Mouse (Mus musculus): ENCODE results near the gene Alcam. TPM values are rescaled to one million over a fixed set of nuclear protein-coding genes. Genes with fewer than 3 reads are reported as not detected.

Alcam gene
- total RNA-seq, 2 experiments from 2014 or later = 124 TPM

DNA sequence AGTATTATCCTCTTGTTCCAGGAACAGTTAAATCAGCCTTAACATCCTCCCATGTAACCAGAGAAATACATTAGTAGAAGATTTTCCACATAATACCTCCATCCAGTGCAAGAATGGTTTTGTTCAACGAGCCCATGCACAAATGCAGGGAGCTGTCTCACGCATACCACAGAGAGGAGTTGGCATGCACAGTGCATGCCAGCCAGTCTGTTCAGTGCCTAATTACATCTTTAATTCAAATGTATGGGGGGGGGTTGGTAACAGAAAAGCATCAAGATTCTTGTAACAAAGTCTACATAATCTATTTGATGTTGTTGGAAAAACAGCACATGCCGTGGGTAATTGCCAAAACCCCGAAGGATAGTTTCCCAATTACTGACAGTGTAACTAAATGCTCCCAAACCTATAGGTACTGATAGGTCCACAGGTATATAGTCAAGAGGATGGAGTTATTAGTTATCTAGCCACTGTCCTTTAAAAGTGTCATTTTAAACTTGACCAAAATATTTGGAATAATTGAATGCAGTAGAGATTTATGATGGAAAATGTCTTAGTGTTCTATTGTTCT lies 89.8 kb downstream of the Alcam start:
- no peak for DNase-seq

DNA sequence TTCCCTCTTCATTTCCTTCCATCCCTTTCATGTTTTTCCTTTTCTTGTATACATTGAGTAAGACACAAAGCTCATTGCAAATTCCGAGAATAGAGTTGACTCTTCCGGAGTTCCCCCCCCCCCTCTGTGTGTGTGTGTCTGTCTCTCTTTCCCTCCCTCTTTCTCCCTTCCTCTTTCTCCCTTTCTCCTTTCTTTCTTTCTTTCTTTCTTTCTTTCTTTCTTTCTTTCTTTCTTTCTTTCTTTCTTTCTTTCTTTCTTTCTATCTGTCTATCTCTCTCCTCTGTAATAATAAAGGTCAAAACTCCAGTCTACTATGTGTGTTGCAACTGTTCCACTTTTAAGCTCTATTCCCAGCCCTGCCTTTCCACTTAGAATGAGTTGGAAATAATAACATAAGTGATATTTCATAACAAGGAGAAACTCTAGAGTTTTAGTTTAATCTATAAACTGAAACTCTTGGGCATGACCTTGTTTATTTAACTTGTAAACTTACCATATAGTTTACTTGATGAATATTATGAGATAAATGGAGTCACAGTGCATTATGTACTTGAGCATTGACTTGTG lies 110.3 kb downstream of the Alcam start:
- DNase-seq = no peak

DNA sequence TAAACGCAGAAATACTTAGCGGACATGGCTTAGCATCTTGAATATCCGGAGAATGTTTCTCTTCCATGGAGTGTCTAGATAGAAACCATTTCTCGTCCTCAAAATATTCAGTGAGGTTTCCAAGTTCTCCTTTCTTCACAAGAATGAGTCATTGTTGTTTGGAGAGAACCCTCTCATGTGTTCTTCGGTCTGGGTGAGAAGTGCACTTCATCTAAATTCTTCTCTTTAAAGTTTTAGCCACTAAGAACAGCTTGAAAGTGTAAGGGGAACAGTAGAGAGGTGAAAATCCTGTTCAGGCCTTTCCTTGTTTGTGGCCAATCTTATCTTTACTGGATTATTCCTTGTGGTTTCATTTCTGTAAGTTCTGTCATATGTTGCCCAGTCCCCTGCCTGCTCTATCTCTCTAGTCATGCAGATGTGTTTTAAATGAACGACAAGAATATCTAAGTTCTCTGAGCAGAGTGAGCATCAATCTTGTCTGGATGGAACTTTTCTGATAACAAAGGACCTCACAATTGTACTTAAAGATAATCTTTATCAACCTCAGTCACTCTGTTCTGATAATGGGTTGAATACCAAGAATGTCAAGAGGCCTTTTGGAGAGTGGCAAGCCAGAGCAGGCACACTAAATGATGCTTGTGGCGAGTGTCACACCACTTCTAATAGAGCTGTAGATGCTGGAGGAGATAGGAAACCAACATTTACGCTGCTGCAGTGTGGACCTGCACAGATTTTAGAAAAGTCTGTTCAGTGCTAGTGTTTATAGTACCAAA lies 111.0 kb downstream of the Alcam start:
- no peak for DNase-seq

DNA sequence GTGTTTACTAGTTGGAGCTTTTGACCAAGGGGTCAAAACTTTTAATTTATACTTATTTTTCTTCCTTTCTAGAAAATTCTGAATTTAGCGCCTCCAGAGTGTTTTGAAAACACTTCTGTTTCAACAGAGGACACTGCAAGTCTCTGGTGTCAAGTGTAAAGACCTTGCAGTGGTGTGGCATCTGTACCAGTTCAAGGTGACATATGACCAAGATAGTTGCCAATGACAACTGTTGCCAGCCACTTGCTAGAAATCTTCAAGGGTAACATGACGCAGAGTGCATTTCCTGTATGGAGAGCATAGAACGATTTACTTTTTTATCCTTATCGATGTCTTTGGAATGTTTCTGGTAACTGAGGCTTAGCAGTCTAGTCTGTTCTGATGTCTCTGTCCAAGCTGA lies 119.8 kb downstream of the Alcam start:
- no peak for DNase-seq

DNA sequence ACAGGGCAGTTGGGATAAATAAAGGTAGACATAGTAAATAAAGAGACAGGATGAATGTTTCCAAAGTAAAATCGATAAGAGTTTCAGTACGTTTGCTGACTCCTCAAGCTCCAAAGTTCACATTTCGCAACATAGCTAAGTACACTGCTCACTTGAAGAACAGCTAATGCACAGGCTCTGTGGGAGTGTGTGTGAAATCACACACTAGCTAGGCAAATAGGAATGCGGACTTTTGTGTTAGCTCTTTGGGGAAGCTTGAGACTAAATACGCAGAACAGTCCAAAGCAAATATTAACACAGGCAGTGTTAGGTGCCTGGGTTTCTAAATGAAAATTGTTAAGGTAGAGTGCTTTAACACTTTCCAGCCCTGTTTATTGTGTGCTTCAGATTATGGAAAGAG lies 120.2 kb downstream of the Alcam start:
- no peak for DNase-seq

DNA sequence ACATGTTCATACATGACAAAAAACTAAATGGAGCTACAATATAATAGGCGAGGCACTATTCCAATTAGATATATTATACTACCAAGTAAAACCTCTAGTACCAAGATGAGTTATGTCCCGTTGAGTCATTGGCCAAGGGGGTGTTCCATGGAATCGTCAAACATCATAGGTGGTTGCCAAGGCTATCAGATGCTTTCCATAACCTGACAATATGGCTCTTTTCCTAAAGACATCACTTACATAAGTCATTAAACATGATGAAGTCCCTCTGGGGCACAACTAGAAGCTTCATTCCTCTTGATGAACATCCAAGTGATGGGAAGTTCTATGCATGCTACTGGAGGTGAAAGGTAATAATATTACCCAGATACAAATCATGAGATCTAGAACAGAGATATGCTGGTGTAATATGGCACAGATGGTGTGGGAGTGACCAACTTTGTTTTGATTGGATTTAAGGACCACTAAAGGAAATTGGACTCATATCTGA lies 122.5 kb downstream of the Alcam start:
- DNase-seq = no peak

DNA sequence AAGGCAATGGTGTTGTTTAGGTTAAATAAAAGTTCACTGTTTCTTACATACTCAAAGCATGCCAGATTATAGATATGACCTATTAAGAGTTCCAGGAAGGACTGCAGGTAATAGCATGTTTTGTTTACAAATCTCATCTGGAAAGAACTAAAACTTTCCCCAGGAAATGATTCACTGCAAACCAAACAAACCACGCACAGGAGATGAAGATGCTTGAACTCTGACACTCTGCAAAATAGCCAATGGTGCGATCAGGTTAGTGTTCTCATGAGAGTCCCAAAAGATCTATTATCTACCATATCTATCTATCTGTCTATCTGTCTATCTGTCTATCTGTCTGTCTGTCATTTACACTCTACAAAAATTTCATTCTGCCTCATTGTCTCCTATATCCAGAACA lies 124.5 kb downstream of the Alcam start:
- no peak for DNase-seq

DNA sequence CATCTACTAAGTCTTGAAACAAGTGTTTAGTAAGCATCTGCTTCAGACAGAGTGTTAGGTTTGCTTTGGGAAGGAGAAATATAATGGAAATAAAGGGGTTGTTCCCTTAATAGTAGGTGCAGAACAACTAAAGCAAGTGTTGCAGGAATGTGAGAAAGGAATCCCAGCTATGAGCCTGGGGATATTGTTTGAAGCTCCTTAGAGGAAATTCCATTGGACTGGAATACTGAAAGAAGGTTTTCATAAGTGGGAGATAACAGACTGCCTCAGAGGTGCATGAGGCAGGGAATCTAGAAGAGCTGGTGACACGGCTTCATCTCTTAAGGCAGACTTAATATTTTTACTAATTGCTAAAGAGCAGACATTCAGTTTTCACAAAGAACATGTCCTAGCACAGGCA lies 134.6 kb downstream of the Alcam start:
- no peak for DNase-seq

DNA sequence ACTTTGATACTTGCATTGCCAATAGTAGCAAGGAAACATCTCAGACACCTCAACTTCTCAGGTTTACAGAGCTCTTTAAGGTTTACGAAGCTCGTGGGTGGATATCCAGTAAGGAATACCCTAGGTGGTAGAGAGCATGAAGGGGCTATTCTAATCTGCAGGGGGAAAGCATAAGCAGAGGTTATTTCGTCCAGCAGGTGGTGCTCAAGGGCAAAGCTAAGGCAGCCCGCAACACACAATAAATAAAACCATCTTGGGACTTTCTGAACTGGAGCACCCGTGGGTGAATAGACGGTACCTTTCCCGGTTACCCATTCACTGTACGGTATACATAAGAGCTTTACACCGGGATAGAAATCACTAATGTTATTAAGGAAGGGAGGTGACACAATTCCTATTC lies 142.8 kb downstream of the Alcam start:
- peak; percentile 65 to 77 for DNase-seq

DNA sequence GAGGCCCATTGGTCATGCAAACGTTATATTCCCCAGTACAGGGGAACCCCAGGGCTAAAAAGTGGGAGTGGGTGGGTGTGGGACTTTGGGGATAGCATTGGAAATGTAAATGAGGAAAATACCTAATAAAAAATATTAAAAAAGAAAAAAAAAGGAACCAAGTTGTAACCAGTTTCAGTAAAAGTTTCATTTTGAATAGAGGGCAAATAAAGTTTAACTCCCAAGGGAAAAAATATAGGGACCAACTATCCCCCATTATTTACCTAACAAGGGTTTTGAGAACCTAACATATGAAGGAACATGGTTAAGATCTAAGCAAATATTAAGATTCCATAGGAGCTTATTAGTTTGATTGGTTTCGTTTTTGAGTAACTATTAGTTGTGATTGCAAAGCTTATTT lies 146.9 kb downstream of the Alcam start:
- DNase-seq = no peak

DNA sequence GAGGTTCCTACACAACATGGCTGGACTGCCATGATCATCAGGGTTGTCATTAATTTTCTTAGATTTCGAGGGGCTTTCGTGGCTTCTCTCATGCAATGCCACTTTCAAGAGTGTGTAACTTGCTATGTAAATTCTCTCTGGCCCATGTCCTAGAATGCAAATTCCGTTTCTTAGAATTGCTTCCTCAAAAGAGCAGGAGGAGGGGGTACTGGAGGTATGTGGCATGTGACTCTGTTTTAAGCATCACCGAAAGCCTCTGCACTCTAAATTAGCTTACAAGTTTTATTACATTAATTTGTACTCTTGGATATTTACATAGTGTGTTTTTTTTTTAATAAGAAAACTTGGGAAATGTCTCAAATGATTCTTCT lies 150.4 kb downstream of the Alcam start:
- no peak for DNase-seq

DNA sequence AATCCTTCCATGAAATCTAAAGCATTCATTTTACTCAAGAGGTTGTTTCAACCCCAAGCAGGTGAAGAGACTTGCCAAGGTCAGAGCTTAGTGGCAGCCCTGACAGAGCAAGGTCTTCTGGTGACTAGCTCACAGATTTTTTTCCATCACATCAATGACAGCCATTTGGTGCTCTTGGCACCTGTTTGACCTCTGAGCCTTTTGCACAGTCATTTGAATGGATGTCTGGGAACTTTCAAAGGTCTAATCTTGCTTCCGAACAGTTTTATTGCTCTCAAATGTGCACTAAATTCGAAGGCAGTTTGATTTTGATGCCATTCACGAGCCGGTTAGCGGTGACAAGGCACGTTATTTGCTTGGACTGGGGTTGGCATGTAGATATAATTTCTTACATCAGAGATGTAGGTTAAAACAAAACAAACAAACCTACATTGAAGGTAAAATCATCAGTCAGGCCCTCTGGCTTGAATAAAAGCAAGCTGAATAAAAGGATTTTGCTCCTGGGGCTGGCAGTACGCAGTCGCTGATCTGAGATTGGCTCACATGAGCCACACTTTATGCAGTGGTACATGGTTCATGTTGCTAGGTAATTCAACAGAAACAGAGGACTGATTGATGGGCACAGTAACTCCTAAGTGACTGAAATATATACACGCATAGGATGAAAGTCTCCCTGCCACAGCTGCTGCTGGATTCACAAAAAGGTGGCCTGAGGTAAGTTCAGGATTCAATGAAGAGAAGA lies 150.9 kb downstream of the Alcam start:
- DNase-seq = no peak

DNA sequence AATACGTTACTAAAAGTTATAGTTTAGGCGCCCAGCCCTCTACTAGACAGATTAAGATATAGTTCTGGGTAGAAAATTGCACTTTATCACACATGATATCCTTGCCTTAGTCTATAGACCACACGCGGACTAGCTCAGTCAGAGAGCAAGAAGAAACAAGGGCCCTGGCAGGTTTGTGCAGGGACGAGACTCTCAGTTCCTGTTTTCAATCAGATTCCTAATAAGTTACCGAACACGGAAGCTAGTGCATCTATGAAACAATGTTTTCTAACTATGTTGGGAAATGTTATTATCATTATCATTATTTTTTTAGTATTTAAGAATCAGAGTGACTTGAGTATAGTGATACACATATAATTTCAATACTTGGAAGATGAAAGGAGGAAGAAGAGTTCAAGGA lies 152.1 kb downstream of the Alcam start:
- DNase-seq = no peak

DNA sequence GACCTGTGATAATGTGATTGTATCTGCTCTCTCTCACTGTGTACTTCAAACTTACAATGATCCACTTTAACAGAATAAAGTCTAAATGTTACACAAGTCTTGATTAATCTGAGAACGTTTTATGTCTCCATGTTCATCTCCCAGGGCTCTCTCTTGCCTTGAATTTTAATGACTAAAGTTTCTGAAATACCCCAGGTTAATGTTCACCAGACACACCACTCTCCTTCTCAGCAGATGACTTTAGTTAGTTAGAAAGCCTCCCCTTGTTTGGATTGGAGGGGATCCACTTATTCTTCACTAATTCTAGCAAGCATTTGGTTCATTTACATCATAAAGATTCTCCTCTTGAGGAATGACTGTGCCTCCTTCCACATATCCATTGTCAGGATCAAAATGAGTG lies 157.5 kb downstream of the Alcam start:
- no peak for DNase-seq

DNA sequence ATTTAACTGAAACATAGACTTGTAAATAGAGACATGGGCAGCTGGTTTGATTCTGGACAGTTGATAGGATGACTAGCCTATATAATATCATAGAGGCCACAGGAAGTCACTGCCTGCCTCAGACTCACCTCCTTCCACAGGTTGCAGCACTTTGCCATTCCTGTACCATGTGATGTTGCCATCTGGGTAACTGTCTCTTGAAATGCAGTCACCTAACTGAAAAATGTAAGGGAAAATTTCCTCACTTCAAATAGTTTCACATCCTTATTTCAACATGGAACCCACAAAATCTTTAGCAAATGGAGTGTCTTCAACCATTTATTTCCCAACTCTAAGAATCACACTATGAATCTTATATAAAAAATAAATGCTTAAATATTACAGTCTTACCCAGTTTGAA lies 158.3 kb downstream of the Alcam start:
- no peak for DNase-seq

DNA sequence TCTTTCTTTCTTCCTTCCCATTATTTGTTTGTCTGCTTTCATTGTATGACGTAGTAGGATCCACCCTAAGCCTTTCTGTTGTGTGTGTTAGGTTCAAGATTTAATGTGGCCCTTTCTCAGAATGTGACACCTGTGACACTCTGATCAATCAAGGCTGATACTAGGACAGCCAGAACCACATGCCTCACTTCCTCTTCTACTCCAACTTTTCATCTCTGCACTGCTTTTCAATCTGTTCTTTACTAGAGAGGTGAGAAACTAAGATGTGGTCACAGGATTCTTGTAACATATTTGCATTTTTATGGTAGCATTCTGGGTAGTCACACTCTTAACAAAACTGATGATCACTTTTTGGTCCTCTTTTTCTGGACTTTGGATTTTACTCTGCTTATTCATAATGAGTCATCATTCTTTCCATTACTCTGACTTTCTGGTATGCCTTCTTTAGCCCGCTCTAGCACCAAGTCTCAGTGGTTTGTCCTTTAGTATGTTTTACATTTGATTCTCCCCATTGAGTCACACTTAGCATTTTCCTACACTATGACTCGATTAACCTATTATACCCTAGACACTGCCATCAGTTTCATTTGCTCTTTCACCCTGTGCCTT lies 161.3 kb downstream of the Alcam start:
- DNase-seq = no peak

DNA sequence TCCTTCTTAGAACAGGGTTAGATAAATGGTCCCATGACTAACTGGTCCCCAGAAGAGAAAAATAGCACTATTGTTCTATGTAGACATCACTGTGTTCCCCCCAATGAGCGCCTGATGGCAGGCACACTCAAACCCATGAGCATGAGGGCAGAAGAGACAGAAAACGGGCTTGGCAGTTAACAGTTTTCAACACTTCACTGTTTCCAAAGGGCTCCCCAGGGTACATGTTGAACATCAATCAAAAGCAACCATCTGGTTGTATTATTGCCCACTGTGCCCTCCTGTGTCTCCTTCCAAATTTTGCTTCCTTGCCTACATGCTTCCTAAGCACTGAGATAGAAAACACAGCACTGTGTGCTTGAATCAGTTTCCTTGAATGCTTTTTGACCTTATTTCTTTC lies 173.7 kb downstream of the Alcam start:
- DNase-seq = no peak

DNA sequence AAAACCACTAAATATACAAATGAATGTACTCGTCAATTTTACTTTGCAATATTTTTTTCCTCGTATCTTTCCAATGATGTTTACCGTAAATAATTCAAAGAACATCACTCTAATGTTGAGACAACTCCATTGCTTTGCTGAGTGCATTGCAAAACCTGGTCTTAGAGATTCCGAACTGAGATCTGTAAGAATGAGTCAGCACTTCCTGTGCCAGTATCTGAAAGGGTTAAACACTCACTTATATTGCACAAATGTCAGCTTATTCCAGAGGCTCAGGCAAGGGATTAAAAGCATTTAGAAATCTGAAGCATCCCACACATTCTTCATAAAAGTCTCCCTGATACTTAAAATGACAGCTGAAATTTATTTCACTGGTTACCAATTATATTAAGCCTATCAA lies 188.8 kb downstream of the Alcam start:
- DNase-seq = no peak

DNA sequence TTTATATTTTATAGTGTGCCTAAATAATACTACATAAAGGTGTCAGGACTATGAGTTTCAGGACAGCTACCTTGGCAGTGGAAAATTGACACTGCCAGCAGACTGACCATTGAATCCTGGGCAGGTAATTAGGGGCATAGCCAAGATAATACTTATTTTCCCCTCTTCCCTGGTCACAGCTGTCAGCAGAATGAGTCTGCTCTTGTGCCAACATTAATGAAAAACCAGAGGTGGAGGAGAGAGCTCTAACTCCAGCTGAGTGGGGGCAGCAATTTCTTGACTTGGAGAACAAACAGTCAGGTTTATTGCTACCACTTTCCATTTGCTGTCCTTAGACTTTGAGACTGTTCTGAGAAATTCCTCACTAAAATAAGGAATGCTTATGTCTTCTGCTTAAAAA lies 190.1 kb downstream of the Alcam start:
- DNase-seq = no peak

DNA sequence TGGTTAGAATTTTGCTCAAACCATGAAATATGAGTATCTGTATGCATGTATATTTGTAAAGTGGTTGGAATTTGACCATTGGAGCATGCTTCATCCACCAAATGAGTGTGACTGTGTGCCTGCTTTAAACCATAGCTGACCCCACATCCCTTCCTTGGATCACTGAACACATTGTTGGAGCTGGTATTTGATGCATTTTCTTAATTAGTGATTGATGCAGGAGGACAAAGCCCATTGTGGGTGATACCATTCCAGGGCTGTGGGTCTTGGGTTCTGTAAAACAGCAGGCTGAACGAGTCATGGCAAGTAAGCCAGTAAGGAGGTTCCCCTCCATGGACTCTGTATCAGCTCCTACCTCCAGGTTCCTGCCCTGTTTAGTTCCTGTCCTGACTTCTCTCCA lies 191.3 kb downstream of the Alcam start:
- DNase-seq = no peak

DNA sequence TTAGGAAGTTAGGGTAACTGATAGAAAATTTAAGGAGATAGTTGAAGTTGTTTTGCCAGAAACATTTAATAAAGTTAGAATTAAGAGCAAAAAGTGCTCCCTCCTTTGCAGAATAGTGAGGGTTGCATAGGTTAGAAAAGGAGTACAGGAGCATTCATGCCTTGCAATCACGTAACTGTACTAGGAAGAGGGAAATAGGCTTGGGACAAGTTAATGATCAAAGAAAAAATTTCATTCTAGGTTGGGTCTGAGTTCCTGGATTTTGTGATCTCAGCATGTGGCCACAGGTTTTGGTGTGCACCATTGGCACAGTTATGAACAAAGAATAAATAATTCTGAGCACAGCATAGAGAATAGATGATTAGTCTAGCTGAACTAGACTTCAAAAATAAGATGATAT lies 192.1 kb downstream of the Alcam start:
- DNase-seq = no peak

DNA sequence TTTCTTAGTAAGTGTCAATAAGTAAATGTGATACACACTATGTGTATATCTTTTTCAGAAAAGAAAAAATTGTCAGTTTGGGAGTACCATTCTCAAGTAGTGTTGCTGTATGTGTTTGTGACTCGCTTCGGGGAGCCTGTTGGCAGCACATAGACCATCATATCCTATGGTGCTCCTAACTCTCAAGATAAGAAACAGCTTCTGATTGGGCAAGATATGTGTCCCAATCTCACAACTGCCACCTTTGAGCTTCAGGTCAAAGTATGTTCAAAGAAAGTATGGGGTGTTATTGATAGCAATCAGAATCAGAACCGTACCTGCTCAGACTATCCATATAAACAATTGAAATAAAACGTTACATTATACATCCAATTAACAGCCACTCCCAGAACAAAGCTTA lies 202.9 kb downstream of the Alcam start:
- no peak for DNase-seq

DNA sequence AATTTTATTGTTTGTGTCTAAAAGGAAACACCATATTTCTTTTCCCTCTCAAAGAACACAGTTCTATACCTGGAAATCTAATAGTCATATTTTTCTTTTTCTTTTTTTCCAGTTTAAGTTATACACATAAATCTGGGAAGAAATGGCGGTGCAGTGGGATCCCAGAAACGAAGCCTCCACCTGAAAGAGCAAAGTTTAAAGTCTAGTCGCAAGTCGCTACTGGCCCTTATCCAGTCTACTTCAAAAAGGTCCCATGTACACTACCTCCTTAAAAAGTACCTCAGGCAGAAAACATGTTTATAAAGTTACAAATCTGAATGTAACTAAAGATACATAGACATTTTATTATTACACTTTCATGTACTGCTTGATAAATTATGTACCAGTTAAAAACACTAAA lies 203.7 kb downstream of the Alcam start:
- no peak for DNase-seq

Data from layer of hippocampus, postnatal 36 days (tissue).